Mouse (Mus musculus) lung, postnatal 14 days (tissue): ENCODE data around the gene Sbk1.
A peak's percentile ranks its signal among the peaks of the same experiment; 100 is the strongest.
"Not testable (repeated sequence)": the region's sequence is repeated elsewhere in the genome, so short reads cannot be mapped to it uniquely, and the experiment has no call there.

ENCODE experiments used
- DNase-seq: peaks from one replicate; pipeline ENCODE4 v3.0.0; 2021

The Sbk1 gene

GRCm38 (mm10) chr7:126265949-126266348, 6.5 kb upstream of the Sbk1 start:
- DNase-seq: peak; percentile 74

- no peak for DNase-seq
Observed at GRCm38 (mm10) chr7:126266372-126266870, 6.0 kb upstream of the Sbk1 start.

- DNase-seq: no peak
Observed at GRCm38 (mm10) chr7:126267606-126268005, 4.8 kb upstream of the Sbk1 start.

- DNase-seq: no peak
Observed at GRCm38 (mm10) chr7:126272770-126273311, 422 bp downstream of the Sbk1 start.

GRCm38 (mm10) chr7:126273351-126274042, 1.1 kb downstream of the Sbk1 start:
- DNase-seq: no peak

- no peak for DNase-seq
Observed at GRCm38 (mm10) chr7:126274137-126274536, 1.7 kb downstream of the Sbk1 start.

- DNase-seq: no peak
Observed at GRCm38 (mm10) chr7:126274626-126275025, 2.2 kb downstream of the Sbk1 start.

- no peak for DNase-seq
Observed at GRCm38 (mm10) chr7:126275711-126276110, 3.3 kb downstream of the Sbk1 start.

- no peak for DNase-seq
Observed at GRCm38 (mm10) chr7:126276297-126276696, 3.9 kb downstream of the Sbk1 start.

- no peak for DNase-seq
Observed at GRCm38 (mm10) chr7:126277536-126278295, 5.3 kb downstream of the Sbk1 start.

- no peak for DNase-seq
Observed at GRCm38 (mm10) chr7:126278799-126279198, 6.4 kb downstream of the Sbk1 start.

- DNase-seq: no peak
Observed at GRCm38 (mm10) chr7:126279774-126280482, 7.5 kb downstream of the Sbk1 start.

GRCm38 (mm10) chr7:126280696-126281095, 8.3 kb downstream of the Sbk1 start:
- DNase-seq: peak; percentile 29

- no peak for DNase-seq
Observed at GRCm38 (mm10) chr7:126281876-126282682, 9.7 kb downstream of the Sbk1 start.

GRCm38 (mm10) chr7:126282683-126282990, 10.2 kb downstream of the Sbk1 start:
- not testable (repeated sequence) for DNase-seq

- no peak for DNase-seq
Observed at GRCm38 (mm10) chr7:126284021-126284420, 11.6 kb downstream of the Sbk1 start.

- no peak for DNase-seq
Observed at GRCm38 (mm10) chr7:126284441-126284840, 12.0 kb downstream of the Sbk1 start.

GRCm38 (mm10) chr7:126284865-126285264, 12.4 kb downstream of the Sbk1 start:
- peak; percentile 42 for DNase-seq

- DNase-seq: peak; percentile 86
Observed at GRCm38 (mm10) chr7:126285293-126286211, 13.1 kb downstream of the Sbk1 start.

- no peak for DNase-seq
Observed at GRCm38 (mm10) chr7:126286311-126286710, 13.9 kb downstream of the Sbk1 start.

GRCm38 (mm10) chr7:126287493-126288103, 15.2 kb downstream of the Sbk1 start:
- peak; percentile 66 for DNase-seq
